Mouse (Mus musculus): ENCODE measurements around the gene Kcnn4. TPM values are rescaled to one million over a fixed set of nuclear protein-coding genes. Genes with fewer than 3 reads are reported as not detected.

Kcnn4 gene
- polyA plus RNA-seq, 1 experiment: 1.9 TPM

DNA sequence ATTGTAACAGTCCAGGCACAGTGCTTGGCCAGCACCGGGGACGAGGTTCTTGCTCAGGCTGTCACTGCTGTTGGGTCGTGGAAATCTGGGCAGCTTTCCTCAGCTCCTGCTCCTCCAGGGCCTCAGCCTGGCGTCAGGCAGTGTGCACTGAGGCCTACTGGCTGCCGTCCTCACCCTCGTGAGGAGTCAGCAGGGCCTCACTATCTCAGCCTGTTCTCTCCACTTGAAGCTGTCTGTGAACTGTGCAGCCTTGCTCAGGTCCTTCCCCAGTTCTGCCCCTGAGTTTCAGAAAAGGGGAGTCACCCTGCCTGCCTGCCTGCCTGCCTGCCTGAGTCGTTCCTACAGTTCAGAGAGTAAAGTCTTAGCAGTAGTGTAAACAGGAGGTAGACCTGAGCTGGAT is 45.2 kb downstream of the Kcnn4 start:
- no peak overlapping the region for H3K27ac ChIP-seq (ENCODE audit: insufficient read depth, low read length)
- no peak overlapping the region for H3K4me3 ChIP-seq (ENCODE audit: insufficient read depth, low read length)
- H3K4me1 ChIP-seq (ENCODE audit: control insufficient read depth, insufficient read depth, low read length): no peaks in the 10 kb centered on the region
- TF ChIP-seq CTCF (IDR thresholded peaks at IDR 0.05; ENCODE audit: borderline replicate concordance, insufficient read depth, low read length) (no peak), POLR2A (IDR thresholded peaks at IDR 0.05; ENCODE audit: low read depth, low read length) (no peak)

DNA sequence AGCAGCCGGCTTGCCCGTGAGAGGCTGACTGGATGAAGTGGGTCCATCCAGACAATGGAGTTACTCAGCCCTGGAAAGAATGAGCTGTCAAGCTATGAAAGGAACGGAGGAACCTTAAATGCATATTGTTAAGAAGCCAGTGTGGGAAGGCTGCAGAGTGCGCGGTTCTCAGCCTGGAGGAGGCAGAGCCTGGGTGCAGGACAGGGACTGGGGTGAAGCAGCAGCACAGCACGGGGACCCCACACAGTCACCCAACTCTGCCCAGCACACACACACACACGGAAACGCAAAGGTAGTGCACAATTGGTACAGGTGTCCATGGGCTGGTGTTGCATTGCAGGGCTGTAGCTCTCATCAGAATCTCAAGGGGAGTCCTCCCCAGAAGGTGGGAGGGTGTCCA is 49.5 kb downstream of the Kcnn4 start:
- Histone ChIP-seq H3K27ac (ENCODE audit: insufficient read depth, low read length) (no peak overlapping the region), H3K4me3 (ENCODE audit: insufficient read depth, low read length) (no peak overlapping the region), H3K4me1 (ENCODE audit: control insufficient read depth, insufficient read depth, low read length) (no peaks in the 10 kb centered on the region)
- TF ChIP-seq POLR2A (IDR thresholded peaks at IDR 0.05; ENCODE audit: low read depth, low read length) (no peak), CTCF (IDR thresholded peaks at IDR 0.05; ENCODE audit: borderline replicate concordance, insufficient read depth, low read length) (no peak)

DNA sequence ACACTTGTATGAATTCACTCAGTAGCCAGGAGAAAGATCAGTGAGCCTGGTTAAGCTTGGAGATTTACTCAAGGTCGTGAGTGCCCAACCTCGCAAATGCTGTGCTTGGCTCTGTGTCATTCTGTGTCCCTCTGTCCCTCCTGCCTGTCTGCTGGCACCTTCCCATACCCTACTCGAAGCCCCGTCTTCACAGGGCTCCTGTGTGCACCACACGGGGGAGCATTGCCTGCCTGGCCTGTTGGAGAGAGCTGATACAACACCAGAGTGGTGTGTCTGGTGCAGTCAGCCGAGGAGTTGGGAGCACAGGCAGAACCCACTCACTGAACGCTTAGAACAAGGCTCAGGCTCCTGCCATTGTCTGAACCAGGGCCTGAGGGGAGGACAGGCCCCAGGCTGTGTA is 51.6 kb downstream of the Kcnn4 start:
- Histone ChIP-seq H3K4me1 (ENCODE audit: control insufficient read depth, insufficient read depth, low read length) (no peaks in the 10 kb centered on the region), H3K27ac (ENCODE audit: insufficient read depth, low read length) (no peak overlapping the region), H3K4me3 (ENCODE audit: insufficient read depth, low read length) (no peak overlapping the region)
- TF ChIP-seq CTCF (IDR thresholded peaks at IDR 0.05; ENCODE audit: borderline replicate concordance, insufficient read depth, low read length): no peak
- TF ChIP-seq POLR2A (IDR thresholded peaks at IDR 0.05; ENCODE audit: low read depth, low read length): no peak

DNA sequence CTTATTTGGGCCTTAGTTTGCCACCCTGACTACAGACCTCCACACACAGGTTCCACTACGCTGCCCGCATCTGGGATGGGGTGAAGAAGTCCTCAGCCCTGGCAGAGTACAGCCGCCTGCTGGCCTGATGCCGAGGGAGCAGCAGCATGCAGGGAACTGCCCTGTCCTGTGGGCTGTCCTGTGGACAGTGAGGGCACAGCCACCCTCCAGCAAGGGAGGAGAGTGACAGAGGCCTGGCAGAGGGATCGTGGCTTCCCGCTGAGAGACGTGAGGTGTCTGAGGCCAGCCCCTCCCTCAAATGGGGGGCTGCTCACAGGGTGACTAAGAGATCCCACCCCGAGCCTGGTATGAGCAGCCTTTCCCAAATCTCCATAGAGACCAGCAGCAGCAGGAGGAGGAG is 52.2 kb downstream of the Kcnn4 start:
- Histone ChIP-seq H3K4me1 (ENCODE audit: control insufficient read depth, insufficient read depth, low read length) (no peaks in the 10 kb centered on the region), H3K4me3 (ENCODE audit: insufficient read depth, low read length) (no peak overlapping the region)
- no peak for TF ChIP-seq POLR2A (IDR thresholded peaks at IDR 0.05; ENCODE audit: low read depth, low read length)
- TF ChIP-seq CTCF (IDR thresholded peaks at IDR 0.05; ENCODE audit: borderline replicate concordance, insufficient read depth, low read length): no peak

DNA sequence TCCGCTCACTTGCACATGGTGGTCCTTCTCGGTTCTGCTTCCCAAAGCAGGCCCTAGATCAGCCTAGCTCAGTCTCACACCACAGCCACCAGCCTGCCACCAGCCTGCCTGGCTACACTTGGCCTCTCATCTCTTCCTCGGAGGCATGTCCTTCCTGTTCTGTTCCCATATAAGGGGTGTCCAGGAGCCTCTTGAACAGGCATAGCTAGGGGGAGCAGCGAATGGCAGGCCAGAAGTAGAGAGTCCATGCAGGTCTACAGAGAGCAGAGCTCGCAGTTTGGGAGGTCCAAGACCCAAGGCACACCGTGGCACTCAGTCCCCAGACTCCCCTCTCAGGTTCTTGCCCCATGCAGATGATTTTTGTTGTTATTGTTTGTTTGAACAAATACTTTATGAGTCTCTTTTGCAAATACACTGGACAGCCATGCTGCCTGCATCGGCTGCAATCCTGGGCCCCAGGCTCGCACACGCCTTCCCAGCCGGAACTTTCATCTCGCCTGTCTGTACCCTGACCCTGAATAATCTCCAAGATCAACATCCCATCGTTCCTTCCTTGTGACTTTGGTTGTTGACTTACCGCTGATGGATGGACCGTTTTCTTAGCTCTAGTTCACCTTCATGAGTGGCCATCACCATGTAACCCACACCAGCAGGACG is 53.2 kb downstream of the Kcnn4 start:
- Histone ChIP-seq H3K27ac (ENCODE audit: insufficient read depth, low read length) (no peak overlapping the region), H3K4me3 (ENCODE audit: insufficient read depth, low read length) (no peak overlapping the region), H3K4me1 (ENCODE audit: control insufficient read depth, insufficient read depth, low read length) (no peaks in the 10 kb centered on the region)
- TF ChIP-seq CTCF (IDR thresholded peaks at IDR 0.05; ENCODE audit: borderline replicate concordance, insufficient read depth, low read length): no peak
- no peak for TF ChIP-seq POLR2A (IDR thresholded peaks at IDR 0.05; ENCODE audit: low read depth, low read length)

More for the DNA sequence above, 52.2 kb downstream of the Kcnn4 start:
- H3K27ac ChIP-seq (ENCODE audit: insufficient read depth, low read length): no peak overlapping the region

DNA sequence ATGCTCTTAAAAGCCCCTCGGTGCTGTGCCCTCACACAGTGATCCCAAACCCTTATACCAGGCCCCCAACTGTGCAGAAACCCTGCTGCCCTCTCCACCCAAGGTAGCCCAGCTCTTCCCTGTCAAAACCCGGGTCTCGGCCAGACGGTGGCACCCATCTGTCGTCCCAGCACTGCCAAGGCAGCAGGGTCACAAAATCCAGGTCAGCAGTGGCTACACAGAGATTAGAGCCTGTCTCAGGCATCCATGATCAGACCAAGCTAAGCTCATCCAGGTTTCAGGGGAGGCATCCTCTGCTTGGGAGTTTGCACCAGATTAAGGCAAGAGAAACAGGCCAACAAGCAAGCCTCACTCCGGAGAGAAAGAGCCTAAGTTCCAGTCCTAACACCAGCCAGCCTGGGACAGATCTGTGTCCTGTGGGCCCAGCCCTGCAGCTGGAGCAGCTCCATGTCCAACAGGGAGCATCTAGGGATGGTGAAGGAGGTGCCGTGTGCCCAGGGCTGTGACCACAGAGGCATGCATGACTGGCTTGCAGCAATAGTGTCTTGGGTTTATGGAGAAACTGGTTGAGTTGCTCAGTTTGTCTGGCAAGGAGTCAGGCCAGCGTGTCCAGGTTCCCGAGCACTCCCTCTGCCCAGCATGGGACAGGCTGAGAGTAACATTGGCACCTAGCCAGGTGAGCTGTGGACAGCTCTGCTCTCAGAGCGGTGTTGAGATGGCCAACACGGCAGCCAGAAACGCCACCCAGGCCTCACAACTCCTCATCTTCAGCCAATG is 54.1 kb downstream of the Kcnn4 start:
- no peak overlapping the region for H3K4me3 ChIP-seq (ENCODE audit: insufficient read depth, low read length)
- TF ChIP-seq POLR2A (IDR thresholded peaks at IDR 0.05; ENCODE audit: low read depth, low read length) (no peak), CTCF (IDR thresholded peaks at IDR 0.05; ENCODE audit: borderline replicate concordance, insufficient read depth, low read length) (no peak)
- no peak overlapping the region for H3K27ac ChIP-seq (ENCODE audit: insufficient read depth, low read length)
- H3K4me1 ChIP-seq (ENCODE audit: control insufficient read depth, insufficient read depth, low read length): no peaks in the 10 kb centered on the region

DNA sequence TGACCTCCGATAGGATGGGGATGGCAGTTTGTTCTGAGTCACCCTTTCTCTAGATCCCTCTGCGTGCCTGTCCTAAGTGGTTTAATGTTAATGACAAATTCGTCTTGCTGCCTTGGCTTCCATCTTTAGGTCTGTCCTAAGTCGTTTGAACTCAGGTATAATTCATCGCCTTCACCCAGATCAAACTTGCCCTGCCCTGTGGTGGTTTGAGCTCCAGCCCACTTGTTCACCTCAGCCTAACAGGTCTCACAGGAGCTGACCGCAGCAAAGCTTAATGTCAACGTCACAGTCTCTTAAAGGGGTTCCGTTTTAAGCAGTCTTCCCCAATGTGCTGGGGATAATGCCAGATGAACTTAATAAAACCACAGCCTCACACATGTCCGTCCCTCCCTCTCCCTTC is 55.9 kb downstream of the Kcnn4 start:
- no peak for TF ChIP-seq POLR2A (IDR thresholded peaks at IDR 0.05; ENCODE audit: low read depth, low read length)
- no peak for TF ChIP-seq CTCF (IDR thresholded peaks at IDR 0.05; ENCODE audit: borderline replicate concordance, insufficient read depth, low read length)
- Histone ChIP-seq H3K4me3 (ENCODE audit: insufficient read depth, low read length) (no peak overlapping the region), H3K27ac (ENCODE audit: insufficient read depth, low read length) (no peak overlapping the region), H3K4me1 (ENCODE audit: control insufficient read depth, insufficient read depth, low read length) (no peaks in the 10 kb centered on the region)

DNA sequence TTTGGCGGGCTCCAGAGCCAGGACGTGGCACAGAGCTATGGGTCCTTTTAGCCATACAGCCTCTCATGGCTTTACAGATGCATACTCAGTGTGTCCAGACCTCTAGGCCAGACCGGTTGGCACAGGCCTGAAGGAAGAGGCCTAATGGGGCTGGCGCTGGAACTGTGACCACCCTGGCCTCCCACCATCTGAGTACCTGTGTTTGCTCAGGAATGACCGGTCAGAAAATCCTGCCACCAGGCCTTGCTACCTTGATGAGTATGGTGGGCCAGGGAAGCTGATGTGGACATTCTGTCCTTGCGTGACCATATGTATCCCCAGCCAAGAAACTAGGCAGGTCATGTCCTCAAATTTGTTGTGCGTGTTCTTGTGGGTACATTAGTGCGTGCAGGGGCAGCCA is 57.1 kb downstream of the Kcnn4 start:
- no peak overlapping the region for H3K27ac ChIP-seq (ENCODE audit: insufficient read depth, low read length)
- no peaks in the 10 kb centered on the region for H3K4me1 ChIP-seq (ENCODE audit: control insufficient read depth, insufficient read depth, low read length)
- TF ChIP-seq POLR2A (IDR thresholded peaks at IDR 0.05; ENCODE audit: low read depth, low read length): no peak
- no peak for TF ChIP-seq CTCF (IDR thresholded peaks at IDR 0.05; ENCODE audit: borderline replicate concordance, insufficient read depth, low read length)
- no peak overlapping the region for H3K4me3 ChIP-seq (ENCODE audit: insufficient read depth, low read length)

DNA sequence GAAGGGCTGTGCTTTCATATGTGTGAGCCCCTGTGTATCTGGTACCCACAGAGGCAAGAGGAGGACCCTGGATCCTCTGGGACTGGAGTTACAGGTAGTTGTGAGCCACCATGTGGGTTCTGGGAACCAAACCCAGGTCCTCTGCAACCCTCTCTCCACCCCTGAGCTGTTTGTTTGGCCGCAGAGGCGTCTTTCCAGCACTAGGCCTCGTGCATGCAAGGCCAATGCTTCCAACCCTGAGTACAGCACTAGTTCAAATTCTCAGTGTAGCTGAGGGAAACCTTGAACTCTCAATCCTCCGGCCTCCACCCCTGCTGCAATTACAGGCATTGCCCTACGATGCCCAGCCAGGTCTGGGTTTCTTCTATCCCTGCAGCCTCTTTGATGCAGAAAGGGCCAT is 58.7 kb downstream of the Kcnn4 start:
- TF ChIP-seq CTCF (IDR thresholded peaks at IDR 0.05; ENCODE audit: borderline replicate concordance, insufficient read depth, low read length) (no peak), POLR2A (IDR thresholded peaks at IDR 0.05; ENCODE audit: low read depth, low read length) (no peak)
- Histone ChIP-seq H3K4me1 (ENCODE audit: control insufficient read depth, insufficient read depth, low read length) (no peaks in the 10 kb centered on the region), H3K27ac (ENCODE audit: insufficient read depth, low read length) (no peak overlapping the region), H3K4me3 (ENCODE audit: insufficient read depth, low read length) (no peak overlapping the region)

DNA sequence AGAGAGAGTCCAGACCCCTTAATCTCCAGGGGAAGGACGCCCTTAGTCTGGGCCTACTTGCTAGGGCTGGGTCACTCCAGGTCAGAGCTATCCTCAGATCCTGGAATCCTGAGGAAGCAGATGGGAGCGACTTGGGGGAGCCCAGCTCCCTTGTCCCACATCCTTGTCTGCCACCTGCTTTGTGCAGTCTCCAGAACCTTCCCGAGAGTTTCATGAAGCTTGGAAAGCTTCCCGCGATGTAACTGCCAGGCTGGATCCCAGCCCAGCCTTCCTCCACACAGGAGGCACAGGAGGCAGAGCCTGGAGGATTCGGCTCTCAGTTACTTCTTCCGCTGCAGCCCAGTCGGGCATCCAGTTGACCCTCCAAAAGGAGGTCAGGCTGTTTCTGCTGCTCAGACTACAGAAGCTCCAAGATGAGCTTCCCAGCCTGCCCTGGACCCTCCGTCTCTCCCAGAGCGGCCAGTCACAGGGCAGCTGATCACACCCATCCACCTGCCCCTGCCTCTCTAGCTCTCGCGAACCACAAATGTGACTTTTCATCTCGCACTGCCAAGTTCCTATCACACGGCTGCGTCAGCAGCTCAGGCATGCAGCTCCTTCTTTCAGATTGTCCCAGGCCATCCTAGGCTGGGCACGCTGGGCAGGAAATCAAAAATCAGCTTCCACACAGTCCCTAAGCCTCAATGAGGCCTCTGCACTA is 59.5 kb downstream of the Kcnn4 start:
- TF ChIP-seq POLR2A (IDR thresholded peaks at IDR 0.05; ENCODE audit: low read depth, low read length) (no peak), CTCF (IDR thresholded peaks at IDR 0.05; ENCODE audit: borderline replicate concordance, insufficient read depth, low read length) (no peak)
- H3K4me3 ChIP-seq (ENCODE audit: insufficient read depth, low read length): no peak overlapping the region
- no peak overlapping the region for H3K27ac ChIP-seq (ENCODE audit: insufficient read depth, low read length)
- no peaks in the 10 kb centered on the region for H3K4me1 ChIP-seq (ENCODE audit: control insufficient read depth, insufficient read depth, low read length)

Measured in embryonic fibroblast, embryonic 13.5 days (primary cell).